Mouse (Mus musculus) CH12.LX (cell line): ENCODE results near the gene Serpine1. TPM values are rescaled to one million over a fixed set of nuclear protein-coding genes. Genes with fewer than 3 reads are reported as not detected.

Source experiments
- DNase-seq: peaks from one replicate; pipeline ENCODE4 v3.0.0-alpha.2; 2013; ENCODE audit errors: extremely low read depth
- H3K27ac ChIP-seq: 2 replicates; pipeline ENCODE4 v1.5.1; 2012; ENCODE audit warnings: low read depth, mild to moderate bottlenecking, control low read depth, moderate library complexity; ENCODE audit not compliant: insufficient read depth
- H3K27me3 ChIP-seq: replicated peaks from 2 replicates; pipeline ENCODE3; 2012; ENCODE audit warnings: inconsistent platforms
- H3K36me3 ChIP-seq, 2 experiments: replicated peaks in 1 of 2; 2 replicates each; pipeline versions ENCODE3 to v1.6.1; 2012; ENCODE audit warnings: inconsistent platforms in 1 of 2, low read length in 1 of 2, mild to moderate bottlenecking in 1 of 2, mixed read lengths in 1 of 2, moderate library complexity in 1 of 2; ENCODE audit not compliant: control insufficient read depth in 1 of 2, insufficient read depth in 1 of 2
- H3K4me1 ChIP-seq, 2 experiments: 2 replicates each; pipeline ENCODE4 v1.6.1; 2012; ENCODE audit warnings: inconsistent platforms in 1 of 2, moderate library complexity in 1 of 2; ENCODE audit not compliant: insufficient read depth in 2 of 2, control insufficient read depth in 1 of 2
- H3K4me2 ChIP-seq: 2 replicates; pipeline ENCODE4 v1.6.1; 2012; ENCODE audit warnings: low read depth, mild to moderate bottlenecking, control low read depth; ENCODE audit not compliant: poor library complexity, insufficient read depth, severe bottlenecking
- H3K4me3 ChIP-seq, 3 experiments: fragments of 150-350 bp in 1 of 3; sonication (generic) in 1 of 3; replicated peaks in 1 of 3; 2 replicates each; pipeline versions ENCODE3 to v1.5.1; 2011 to 2012; ENCODE audit warnings: low read depth in 2 of 3, low read length in 2 of 3, mild to moderate bottlenecking in 2 of 3, moderate library complexity in 2 of 3, control low read depth in 1 of 3, improper control_type of control experiment in 1 of 3, inconsistent platforms in 1 of 3, mixed read lengths in 1 of 3; ENCODE audit not compliant: poor library complexity in 1 of 3
- H3K79me2 ChIP-seq: replicated peaks from 2 replicates; pipeline ENCODE4 v1.6.1; 2012; ENCODE audit warnings: mild to moderate bottlenecking, moderate library complexity; ENCODE audit not compliant: control insufficient read depth, poor library complexity, insufficient read depth, severe bottlenecking; ENCODE audit errors: extremely low read depth
- H3K9ac ChIP-seq: 2 replicates; pipeline ENCODE4 v1.6.1; 2012; ENCODE audit warnings: low read depth, mild to moderate bottlenecking, control low read depth, moderate library complexity; ENCODE audit not compliant: insufficient read depth
- H3K9me3 ChIP-seq: replicated peaks from 2 replicates; pipeline ENCODE3; 2012; ENCODE audit warnings: low read length, inconsistent platforms, mixed read lengths
- BHLHE40 ChIP-seq: IDR thresholded peaks from 2 replicates; pipeline ENCODE4 v1.6.1; 2011; ENCODE audit warnings: mild to moderate bottlenecking, low read depth, low read length, improper control_type of control experiment
- CHD1 ChIP-seq: IDR thresholded peaks from 2 replicates; pipeline ENCODE4 v1.6.1; 2012; ENCODE audit warnings: low read depth, low read length, improper control_type of control experiment, inconsistent platforms
- CHD2 ChIP-seq: IDR thresholded peaks from 2 replicates; pipeline ENCODE4 v1.6.1; 2011; ENCODE audit warnings: low read length, improper control_type of control experiment
- CTCF ChIP-seq, 2 experiments: IDR thresholded peaks in 1 of 2; conservative IDR thresholded peaks in 1 of 2; 2 replicates each; pipeline ENCODE4 v1.5.1; 2011 to 2012; ENCODE audit warnings: low read depth in 2 of 2, low read length in 2 of 2, improper control_type of control experiment in 1 of 2, inconsistent platforms in 1 of 2, mild to moderate bottlenecking in 1 of 2, moderate library complexity in 1 of 2
- E2F4 ChIP-seq: IDR thresholded peaks from 2 replicates; pipeline ENCODE4 v1.6.1; 2011; ENCODE audit warnings: low read depth, low read length, improper control_type of control experiment; ENCODE audit not compliant: insufficient replicate concordance
- ELF1 ChIP-seq: IDR thresholded peaks from 2 replicates; pipeline ENCODE4 v1.6.1; 2014; ENCODE audit warnings: low read depth, mild to moderate bottlenecking, inconsistent platforms, low read length, improper control_type of control experiment
- EP300 ChIP-seq: IDR thresholded peaks from 2 replicates; pipeline ENCODE4 v1.6.1; 2011; ENCODE audit warnings: low read length, improper control_type of control experiment
- ETS1 ChIP-seq: conservative IDR thresholded peaks from 2 replicates; pipeline ENCODE4 v1.6.1; 2012; ENCODE audit warnings: low read depth, mild to moderate bottlenecking, inconsistent platforms, low read length, improper control_type of control experiment, moderate library complexity
- GABPA ChIP-seq: IDR thresholded peaks from 2 replicates; pipeline ENCODE4 v1.6.1; 2012; ENCODE audit warnings: low read depth, low read length, improper control_type of control experiment, inconsistent platforms; ENCODE audit not compliant: insufficient replicate concordance
- HCFC1 ChIP-seq: IDR thresholded peaks from 2 replicates; pipeline ENCODE4 v1.6.1; 2012; ENCODE audit warnings: low read depth, mild to moderate bottlenecking, inconsistent platforms, low read length, improper control_type of control experiment
- IRF4 ChIP-seq: IDR thresholded peaks from 2 replicates; pipeline ENCODE4 v1.6.1; 2014; ENCODE audit warnings: low read depth, mild to moderate bottlenecking, inconsistent platforms, low read length, improper control_type of control experiment
- JUN ChIP-seq: IDR thresholded peaks from 2 replicates; pipeline ENCODE4 v1.6.1; 2011; ENCODE audit warnings: low read depth, mild to moderate bottlenecking, low read length, improper control_type of control experiment, moderate library complexity; ENCODE audit not compliant: insufficient read depth
- JUND ChIP-seq: conservative IDR thresholded peaks from 2 replicates; pipeline ENCODE4 v1.6.1; 2011; ENCODE audit warnings: low read depth, low read length, improper control_type of control experiment
- KAT2A ChIP-seq: IDR thresholded peaks from 2 replicates; pipeline ENCODE4 v1.6.1; 2012; ENCODE audit warnings: low read length, improper control_type of control experiment, inconsistent platforms; ENCODE audit not compliant: insufficient replicate concordance
- MAFK ChIP-seq: IDR thresholded peaks from 2 replicates; pipeline ENCODE4 v1.6.1; 2011; ENCODE audit warnings: low read length, improper control_type of control experiment; ENCODE audit not compliant: insufficient replicate concordance
- MAX ChIP-seq: IDR thresholded peaks from 2 replicates; pipeline ENCODE4 v1.6.1; 2011; ENCODE audit warnings: low read length, improper control_type of control experiment
- MAZ ChIP-seq: IDR thresholded peaks from 2 replicates; pipeline ENCODE4 v1.6.1; 2012; ENCODE audit warnings: low read depth, mild to moderate bottlenecking, inconsistent platforms, low read length, improper control_type of control experiment, moderate library complexity
- MEF2A ChIP-seq: IDR thresholded peaks from 2 replicates; pipeline ENCODE4 v1.6.1; 2014; ENCODE audit warnings: low read depth, mild to moderate bottlenecking, inconsistent platforms, low read length, improper control_type of control experiment, borderline replicate concordance
- MXI1 ChIP-seq: IDR thresholded peaks from 2 replicates; pipeline ENCODE4 v1.6.1; 2011; ENCODE audit warnings: mild to moderate bottlenecking, low read depth, low read length, improper control_type of control experiment
- MYC ChIP-seq: IDR thresholded peaks from 2 replicates; pipeline ENCODE4 v1.6.1; 2011; ENCODE audit warnings: low read depth, mild to moderate bottlenecking, improper control_type of control experiment, low read length
- NELFE ChIP-seq: IDR thresholded peaks from 2 replicates; pipeline ENCODE4 v1.6.1; 2011; ENCODE audit warnings: low read depth, low read length, improper control_type of control experiment
- NRF1 ChIP-seq: IDR thresholded peaks from 2 replicates; pipeline ENCODE4 v1.6.1; 2014; ENCODE audit warnings: low read depth, mild to moderate bottlenecking, inconsistent platforms, low read length, improper control_type of control experiment, moderate library complexity
- PAX5 ChIP-seq: IDR thresholded peaks from 2 replicates; pipeline ENCODE4 v1.6.1; 2012; ENCODE audit warnings: low read length, inconsistent platforms, mixed read lengths
- POLR2A ChIP-seq: IDR thresholded peaks from 2 replicates; pipeline ENCODE4 v1.6.1; 2011; ENCODE audit warnings: low read depth, mild to moderate bottlenecking, improper control_type of control experiment, low read length
- POLR2AphosphoS2 ChIP-seq: IDR thresholded peaks from 2 replicates; pipeline ENCODE4 v1.6.1; 2011; ENCODE audit warnings: low read depth, low read length, improper control_type of control experiment
- RAD21 ChIP-seq: IDR thresholded peaks from 2 replicates; pipeline ENCODE4 v1.6.1; 2011; ENCODE audit warnings: low read depth, mild to moderate bottlenecking, low read length, improper control_type of control experiment, moderate library complexity
- RCOR1 ChIP-seq: conservative IDR thresholded peaks from 2 replicates; pipeline ENCODE4 v1.6.1; 2012; ENCODE audit warnings: low read depth, mild to moderate bottlenecking, inconsistent platforms, low read length, improper control_type of control experiment
- SIN3A ChIP-seq: IDR thresholded peaks from 2 replicates; pipeline ENCODE4 v1.6.1; 2012; ENCODE audit warnings: low read length, improper control_type of control experiment, inconsistent platforms
- SMC3 ChIP-seq: IDR thresholded peaks from 2 replicates; pipeline ENCODE4 v1.6.1; 2011; ENCODE audit warnings: low read depth, low read length, improper control_type of control experiment
- TBP ChIP-seq: conservative IDR thresholded peaks from 2 replicates; pipeline ENCODE4 v1.6.1; 2011; ENCODE audit warnings: low read depth, low read length, improper control_type of control experiment
- TCF12 ChIP-seq: IDR thresholded peaks from 2 replicates; pipeline ENCODE4 v1.6.1; 2014; ENCODE audit warnings: low read depth, mild to moderate bottlenecking, inconsistent platforms, low read length, improper control_type of control experiment
- UBTF ChIP-seq: IDR thresholded peaks from 2 replicates; pipeline ENCODE4 v1.6.1; 2012; ENCODE audit warnings: low read depth, mild to moderate bottlenecking, inconsistent platforms, low read length, improper control_type of control experiment, moderate library complexity
- USF1 ChIP-seq: IDR thresholded peaks from 2 replicates; pipeline ENCODE4 v1.6.1; 2014; ENCODE audit warnings: low read depth, mild to moderate bottlenecking, inconsistent platforms, low read length, improper control_type of control experiment
- USF2 ChIP-seq: conservative IDR thresholded peaks from 2 replicates; pipeline ENCODE4 v1.6.1; 2011; ENCODE audit warnings: low read depth, low read length, improper control_type of control experiment
- ZC3H11A ChIP-seq: IDR thresholded peaks from 2 replicates; pipeline ENCODE4 v1.6.1; 2012; ENCODE audit warnings: low read depth, mild to moderate bottlenecking, inconsistent platforms, low read length, improper control_type of control experiment
- ZKSCAN1 ChIP-seq: IDR thresholded peaks from 2 replicates; pipeline ENCODE4 v1.6.1; 2012; ENCODE audit warnings: low read depth, inconsistent platforms, low read length, improper control_type of control experiment, borderline replicate concordance
- ZMIZ1 ChIP-seq: IDR thresholded peaks from 2 replicates; pipeline ENCODE4 v1.6.1; 2012; ENCODE audit warnings: low read depth, mild to moderate bottlenecking, inconsistent platforms, low read length, improper control_type of control experiment
- ZNF384 ChIP-seq: IDR thresholded peaks from 2 replicates; pipeline ENCODE4 v1.6.1; 2012; ENCODE audit warnings: low read depth, low read length, improper control_type of control experiment, inconsistent platforms
- dilution Hi-C: fragments of 300-500 bp; cut with MboI; formaldehyde crosslinking; loops from 2 replicates; pipeline ENCODE4 v1.14.3; 2020; ENCODE audit warnings: low sequenced_read_pairs; ENCODE audit not compliant: extremely low pct_unique_long_range_greater_than_20kb, extremely low pct_ligation_motif_present
- in situ Hi-C: fragments of 300-500 bp; cut with MboI; formaldehyde crosslinking; loops from 3 replicates; pipeline ENCODE4 v1.14.3; 2019; ENCODE audit warnings: low sequenced_read_pairs, low pct_ligation_motif_present, low pct_unique_long_range_greater_than_20kb, mixed read lengths
- polyA plus RNA-seq: library from polyadenylated mRNA; unstranded; fragments of >175 nt; gene quantifications from 2 replicates; pipeline ENCODE4 v1.2.1, GENCODE M21; 2012; ENCODE audit warnings: low read depth; ENCODE audit not compliant: insufficient read length
- total RNA-seq, 2 experiments: library from RNA; depleted of rRNA; stranded (reverse); fragments of 300-350 nt in 1 of 2; fragments of >200 nt in 1 of 2; gene quantifications; 2 replicates each; pipeline ENCODE4 v1.2.3; 2012 to 2014

The Serpine1 gene
- total and polyA plus RNA-seq, 3 experiments, result 0.51 to 1.8 (median 0.61) TPM

GRCm38 (mm10) chr5:137121280-137121679 lies 49.2 kb upstream of the Serpine1 start:
- no peak for TF ChIP-seq JUN
- TF ChIP-seq USF1, result no peak
- TF ChIP-seq ETS1, result peak; percentile 33; the same call in 1 of the 2 replicates
- TF ChIP-seq RAD21, result no peak
- TF ChIP-seq MAFK, result no peak
- peak; percentile 15; the same call in 1 of the 2 replicates for TF ChIP-seq ZNF384
- TF ChIP-seq PAX5, result no peak
- TF ChIP-seq MAZ, result no peak
- TF ChIP-seq RCOR1, result no peak
- 0 out of 2 replicates have a peak, but pooled peaks have one; percentile 20 for TF ChIP-seq MEF2A
- TF ChIP-seq TBP, result no peak
- peak; percentile 38; the same call in 1 of the 2 replicates for TF ChIP-seq SIN3A
- 0 out of 2 replicates have a peak, but pooled peaks have one; percentile 42 for TF ChIP-seq TCF12
- TF ChIP-seq CHD2, result peak; percentile 64
- no peak for TF ChIP-seq SMC3
- TF ChIP-seq CHD1, result no peak
- no peak for TF ChIP-seq UBTF
- no peak for TF ChIP-seq HCFC1
- TF ChIP-seq POLR2A, result no peak
- TF ChIP-seq KAT2A, result no peak
- 0 out of 2 replicates have a peak, but pooled peaks have one; percentile 29 for TF ChIP-seq MAX
- TF ChIP-seq ZC3H11A, result no peak
- peak; percentile 38 for TF ChIP-seq ELF1
- TF ChIP-seq EP300, result peak; percentile 72
- TF ChIP-seq NRF1, result no peak
- TF ChIP-seq JUND, result no peak
- TF ChIP-seq CTCF (conservative IDR thresholded peaks at IDR 0.05 in 1 of 2, IDR thresholded peaks at IDR 0.05 in 1 of 2; ENCODE audit: low read depth in 2 of 2, low read length in 2 of 2), result no peak
- no peak for TF ChIP-seq ZKSCAN1
- no peak for TF ChIP-seq NELFE
- TF ChIP-seq POLR2AphosphoS2, result no peak
- no peak for TF ChIP-seq ZMIZ1
- 0 out of 2 replicates have a peak, but pooled peaks have one; percentile 26 for TF ChIP-seq BHLHE40
- TF ChIP-seq GABPA, result no peak
- TF ChIP-seq MXI1, result no peak
- peak; percentile 80 for TF ChIP-seq IRF4
- TF ChIP-seq E2F4, result no peak
- TF ChIP-seq USF2, result no peak
- TF ChIP-seq MYC, result no peak
- dilution Hi-C loops (no loop called here), in situ Hi-C loops (no loop called here)
- no peaks in the 10 kb centered on the region for H3K79me2 ChIP-seq
- H3K27ac ChIP-seq, result no peak overlapping the region; the same call in 1 of the 2 replicates
- H3K4me1 ChIP-seq, result peaks cover 5 to 37% of the 10 kb centered on the region in 2 experiments; a peak in 3 of 4 replicates
- H3K36me3 ChIP-seq, result no peaks in the 10 kb centered on the region
- H3K27me3 ChIP-seq, result peaks cover 24% of the 10 kb centered on the region
- H3K9me3 ChIP-seq, result peaks cover 10% of the 10 kb centered on the region
- peak; percentile 21 for DNase-seq
- H3K4me2 ChIP-seq, result no peak overlapping the region
- H3K4me3 ChIP-seq, result no peak overlapping the region
- no peak overlapping the region for H3K9ac ChIP-seq
